Mouse (Mus musculus): ENCODE measurements at regions not wholly inside any gene's neighbourhood (a gene's known extent, or its start where the extent isn't known, plus 50 kb on each side); places are given as distances from the start of the nearest gene placed in this dataset.

DNA sequence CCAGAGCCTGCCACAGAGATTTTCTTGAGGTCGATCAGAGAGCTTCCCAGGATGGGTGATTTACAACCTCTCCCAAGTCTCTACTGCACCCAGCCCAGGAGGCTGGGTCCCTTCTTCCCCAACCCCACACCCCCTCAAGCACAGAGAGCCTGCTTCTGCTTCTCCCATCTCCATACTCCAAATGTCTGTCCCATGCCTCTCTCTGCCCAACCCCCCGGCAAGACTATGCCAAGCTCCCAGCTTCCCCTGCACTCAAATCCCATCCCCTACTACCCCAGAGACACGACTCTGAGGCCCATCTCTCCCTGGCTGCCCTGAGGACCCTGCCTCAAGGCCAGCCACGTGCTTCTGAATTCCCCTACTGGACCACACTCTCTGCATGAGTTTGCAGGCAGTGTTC lies 61.0 kb upstream of the Cplx2 start:
- no peak for TF ChIP-seq GATA1 (IDR thresholded peaks at IDR 0.05; ENCODE audit: borderline replicate concordance, low read length)
- TF ChIP-seq FLI1 (IDR thresholded peaks at IDR 0.05; ENCODE audit: low read length), result no peak

Data from megakaryocyte, embryonic 14.5 days (primary cell).